Mouse (Mus musculus): ENCODE measurements at regions not wholly inside any gene's neighbourhood (a gene's known extent, or its start where the extent isn't known, plus 50 kb on each side); places are given as distances from the start of the nearest gene placed in this dataset.

- TF ChIP-seq POLR2A (IDR thresholded peaks at IDR 0.05; ENCODE audit: low read depth, low read length), result no peak
- Histone ChIP-seq H3K4me3 (ENCODE audit: insufficient read depth, low read length) (no peak overlapping the region), H3K4me1 (ENCODE audit: control insufficient read depth, insufficient read depth, low read length) (no peaks in the 10 kb centered on the region), H3K27ac (ENCODE audit: insufficient read depth, low read length) (no peak overlapping the region)
Measured at GRCm38 (mm10) chr9:46746266-46746665, 252.3 kb upstream of the Gm4791 start.

DNA sequence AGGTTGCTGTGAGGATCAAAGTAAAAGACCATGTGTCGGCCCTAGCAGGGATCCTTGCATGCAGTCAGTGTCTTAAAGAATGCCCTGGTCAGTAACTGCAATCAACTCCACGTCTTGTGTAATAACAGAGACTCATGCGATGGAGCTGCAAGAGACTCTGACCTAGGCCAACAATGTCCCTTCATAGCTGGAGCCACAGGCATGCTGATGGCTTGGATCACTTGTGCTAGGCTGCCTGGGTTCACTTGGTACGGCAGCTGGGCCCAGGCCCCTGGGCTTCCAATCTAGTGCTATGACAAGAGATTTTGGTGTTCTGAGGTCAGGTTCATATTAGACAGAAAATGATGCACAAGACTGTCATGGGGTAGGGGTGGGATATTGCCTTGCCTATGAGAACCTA is 258.0 kb upstream of the Gm4791 start:
- Histone ChIP-seq H3K27ac (ENCODE audit: insufficient read depth, low read length) (no peak overlapping the region), H3K4me1 (ENCODE audit: control insufficient read depth, insufficient read depth, low read length) (no peaks in the 10 kb centered on the region), H3K4me3 (ENCODE audit: insufficient read depth, low read length) (no peak overlapping the region)
- TF ChIP-seq POLR2A (IDR thresholded peaks at IDR 0.05; ENCODE audit: low read depth, low read length) (no peak), CTCF (IDR thresholded peaks at IDR 0.05; ENCODE audit: borderline replicate concordance, insufficient read depth, low read length) (no peak)

DNA sequence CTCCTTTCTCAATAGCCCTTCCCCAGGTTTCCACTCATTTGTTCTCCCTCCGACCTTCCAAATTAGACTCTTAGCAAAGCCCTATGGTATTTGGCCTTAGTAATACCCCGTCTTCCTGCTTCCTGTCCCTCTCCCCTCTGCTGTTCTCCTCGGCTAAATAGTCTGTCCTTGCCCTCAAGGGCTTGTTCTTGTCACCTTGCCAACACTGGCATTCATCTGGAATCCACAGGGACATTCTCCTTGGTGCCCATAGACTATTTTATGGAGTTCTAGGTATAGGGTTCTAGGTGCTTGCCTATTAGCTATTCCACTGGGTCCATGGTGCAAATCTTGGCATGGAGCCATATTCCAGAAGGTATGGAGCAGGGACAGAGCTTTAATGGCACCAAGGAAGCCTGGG is 259.2 kb upstream of the Gm4791 start:
- no peak overlapping the region for H3K4me3 ChIP-seq (ENCODE audit: insufficient read depth, low read length)
- H3K4me1 ChIP-seq (ENCODE audit: control insufficient read depth, insufficient read depth, low read length), result no peaks in the 10 kb centered on the region
- H3K27ac ChIP-seq (ENCODE audit: insufficient read depth, low read length), result no peak overlapping the region
- no peak for TF ChIP-seq CTCF (IDR thresholded peaks at IDR 0.05; ENCODE audit: borderline replicate concordance, insufficient read depth, low read length)
- no peak for TF ChIP-seq POLR2A (IDR thresholded peaks at IDR 0.05; ENCODE audit: low read depth, low read length)

GRCm38 (mm10) chr9:46738634-46739033 is 259.9 kb upstream of the Gm4791 start:
- no peak for TF ChIP-seq CTCF (IDR thresholded peaks at IDR 0.05; ENCODE audit: borderline replicate concordance, insufficient read depth, low read length)
- no peak for TF ChIP-seq POLR2A (IDR thresholded peaks at IDR 0.05; ENCODE audit: low read depth, low read length)
- Histone ChIP-seq H3K27ac (ENCODE audit: insufficient read depth, low read length) (no peak overlapping the region), H3K4me3 (ENCODE audit: insufficient read depth, low read length) (no peak overlapping the region), H3K4me1 (ENCODE audit: control insufficient read depth, insufficient read depth, low read length) (no peaks in the 10 kb centered on the region)

DNA sequence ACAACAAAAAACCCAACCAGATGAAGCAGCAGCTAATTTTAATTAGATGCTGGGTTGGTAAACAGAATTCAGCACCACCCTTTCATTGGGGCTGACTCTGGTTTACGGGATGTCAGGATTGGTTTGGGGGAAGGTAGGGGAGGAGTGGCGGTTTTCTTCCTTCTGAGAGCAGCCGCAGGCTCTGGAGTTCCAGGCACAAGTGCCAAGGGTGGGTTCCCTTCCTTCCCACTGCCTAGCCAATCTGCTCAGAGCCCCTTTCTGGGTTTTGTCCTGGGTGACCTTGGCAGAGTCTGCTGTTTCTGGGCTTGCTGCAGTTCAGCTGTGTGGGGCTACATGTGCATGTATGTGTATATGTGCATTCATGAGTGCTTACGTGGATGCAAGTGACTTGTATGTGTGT is 260.5 kb upstream of the Gm4791 start:
- H3K27ac ChIP-seq (ENCODE audit: insufficient read depth, low read length), result no peak overlapping the region
- no peaks in the 10 kb centered on the region for H3K4me1 ChIP-seq (ENCODE audit: control insufficient read depth, insufficient read depth, low read length)
- no peak overlapping the region for H3K4me3 ChIP-seq (ENCODE audit: insufficient read depth, low read length)
- TF ChIP-seq CTCF (IDR thresholded peaks at IDR 0.05; ENCODE audit: borderline replicate concordance, insufficient read depth, low read length) (no peak), POLR2A (IDR thresholded peaks at IDR 0.05; ENCODE audit: low read depth, low read length) (no peak)

DNA sequence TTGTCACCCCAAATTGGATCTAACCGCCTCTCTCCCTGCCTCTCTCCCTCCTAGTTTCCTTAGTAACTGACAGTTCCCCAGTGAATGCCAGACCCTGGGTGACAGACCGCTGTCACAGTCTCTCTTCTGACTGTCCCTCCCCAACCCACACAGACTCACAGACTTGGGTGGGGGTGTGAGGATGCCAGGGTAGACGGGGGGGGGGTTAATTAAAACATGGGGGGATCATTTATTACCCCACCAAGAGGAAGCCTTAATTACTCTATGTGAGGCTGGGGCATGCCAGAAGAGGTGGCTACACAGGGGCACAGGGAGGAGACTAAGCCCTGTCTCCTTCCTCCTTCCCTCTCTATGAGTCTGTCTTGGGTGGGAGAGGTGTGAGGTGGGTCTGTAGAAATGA is 261.1 kb upstream of the Gm4791 start:
- H3K4me1 ChIP-seq (ENCODE audit: control insufficient read depth, insufficient read depth, low read length), result no peaks in the 10 kb centered on the region
- no peak overlapping the region for H3K4me3 ChIP-seq (ENCODE audit: insufficient read depth, low read length)
- no peak overlapping the region for H3K27ac ChIP-seq (ENCODE audit: insufficient read depth, low read length)
- TF ChIP-seq CTCF (IDR thresholded peaks at IDR 0.05; ENCODE audit: borderline replicate concordance, insufficient read depth, low read length) (no peak), POLR2A (IDR thresholded peaks at IDR 0.05; ENCODE audit: low read depth, low read length) (no peak)

GRCm38 (mm10) chr9:46736232-46736631 is 262.3 kb upstream of the Gm4791 start:
- Histone ChIP-seq H3K4me1 (ENCODE audit: control insufficient read depth, insufficient read depth, low read length) (no peaks in the 10 kb centered on the region), H3K4me3 (ENCODE audit: insufficient read depth, low read length) (no peak overlapping the region), H3K27ac (ENCODE audit: insufficient read depth, low read length) (no peak overlapping the region)
- no peak for TF ChIP-seq CTCF (IDR thresholded peaks at IDR 0.05; ENCODE audit: borderline replicate concordance, insufficient read depth, low read length)
- no peak for TF ChIP-seq POLR2A (IDR thresholded peaks at IDR 0.05; ENCODE audit: low read depth, low read length)

GRCm38 (mm10) chr9:46735664-46736067 is 262.9 kb upstream of the Gm4791 start:
- TF ChIP-seq POLR2A (IDR thresholded peaks at IDR 0.05; ENCODE audit: low read depth, low read length), result no peak
- peak; percentile 71 for TF ChIP-seq CTCF (IDR thresholded peaks at IDR 0.05; ENCODE audit: borderline replicate concordance, insufficient read depth, low read length)
- Histone ChIP-seq H3K4me1 (ENCODE audit: control insufficient read depth, insufficient read depth, low read length) (no peaks in the 10 kb centered on the region), H3K27ac (ENCODE audit: insufficient read depth, low read length) (no peak overlapping the region), H3K4me3 (ENCODE audit: insufficient read depth, low read length) (no peak overlapping the region)

DNA sequence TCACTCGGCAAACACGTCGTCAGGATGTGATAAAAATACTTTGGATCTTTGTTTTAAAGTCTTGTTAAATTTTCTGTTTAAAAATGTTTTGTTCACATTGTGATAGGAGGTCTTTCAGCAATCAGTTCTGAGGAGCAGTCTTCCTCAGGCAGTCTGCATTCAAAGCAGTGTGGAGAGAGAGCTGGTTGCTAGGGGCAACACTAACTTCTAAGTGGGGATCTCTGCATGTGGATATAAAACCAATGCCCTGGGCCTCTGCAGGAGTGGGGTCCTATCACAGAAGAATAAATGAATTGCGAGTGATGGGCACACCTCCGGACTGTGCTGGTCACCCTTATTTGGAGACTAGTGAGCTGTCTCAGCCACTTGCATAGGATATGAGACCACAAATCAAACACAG is 270.1 kb upstream of the Gm4791 start:
- no peak overlapping the region for H3K4me3 ChIP-seq (ENCODE audit: insufficient read depth, low read length)
- no peak for TF ChIP-seq POLR2A (IDR thresholded peaks at IDR 0.05; ENCODE audit: low read depth, low read length)
- no peak for TF ChIP-seq CTCF (IDR thresholded peaks at IDR 0.05; ENCODE audit: borderline replicate concordance, insufficient read depth, low read length)
- H3K4me1 ChIP-seq (ENCODE audit: control insufficient read depth, insufficient read depth, low read length), result no peaks in the 10 kb centered on the region
- H3K27ac ChIP-seq (ENCODE audit: insufficient read depth, low read length), result no peak overlapping the region

- H3K27ac ChIP-seq (ENCODE audit: insufficient read depth, low read length), result no peak overlapping the region
- H3K4me1 ChIP-seq (ENCODE audit: control insufficient read depth, insufficient read depth, low read length), result no peaks in the 10 kb centered on the region
- H3K4me3 ChIP-seq (ENCODE audit: insufficient read depth, low read length), result no peak overlapping the region
- TF ChIP-seq POLR2A (IDR thresholded peaks at IDR 0.05; ENCODE audit: low read depth, low read length), result no peak
- TF ChIP-seq CTCF (IDR thresholded peaks at IDR 0.05; ENCODE audit: borderline replicate concordance, insufficient read depth, low read length), result no peak
Measured at GRCm38 (mm10) chr9:46724231-46724630, 274.3 kb upstream of the Gm4791 start.

- Histone ChIP-seq H3K4me3 (ENCODE audit: insufficient read depth, low read length) (no peak overlapping the region), H3K4me1 (ENCODE audit: control insufficient read depth, insufficient read depth, low read length) (no peaks in the 10 kb centered on the region), H3K27ac (ENCODE audit: insufficient read depth, low read length) (no peak overlapping the region)
- TF ChIP-seq POLR2A (IDR thresholded peaks at IDR 0.05; ENCODE audit: low read depth, low read length) (no peak), CTCF (IDR thresholded peaks at IDR 0.05; ENCODE audit: borderline replicate concordance, insufficient read depth, low read length) (no peak)
Measured at GRCm38 (mm10) chr9:46713415-46713814, 285.1 kb upstream of the Gm4791 start.

Data from embryonic fibroblast, embryonic 13.5 days (primary cell).